Mouse (Mus musculus) spleen, embryonic (tissue): ENCODE measurements around the gene Accsl.

Experiments used
- CTCF ChIA-PET: fragments of 350-600 bp; sonication (Branson Sonifier 250); formaldehyde crosslinking; loops from one replicate; lab custom pipeline; 2022; lab: Charles Lee

Accsl gene

GRCm38 (mm10) chr2:93874606-93875005 lies 5.6 kb upstream of the Accsl start:
- CTCF ChIA-PET: interaction anchor here (0.7 kb wide), 1 partner anchor 18 kb away, joined by 3 read pairs; no protein-coding TSS in a partner anchor

GRCm38 (mm10) chr2:93874227-93874514 lies 5.2 kb upstream of the Accsl start:
- CTCF ChIA-PET: interaction anchor here (0.7 kb wide), 1 partner anchor 18 kb away, joined by 3 read pairs; no protein-coding TSS in a partner anchor

DNA sequence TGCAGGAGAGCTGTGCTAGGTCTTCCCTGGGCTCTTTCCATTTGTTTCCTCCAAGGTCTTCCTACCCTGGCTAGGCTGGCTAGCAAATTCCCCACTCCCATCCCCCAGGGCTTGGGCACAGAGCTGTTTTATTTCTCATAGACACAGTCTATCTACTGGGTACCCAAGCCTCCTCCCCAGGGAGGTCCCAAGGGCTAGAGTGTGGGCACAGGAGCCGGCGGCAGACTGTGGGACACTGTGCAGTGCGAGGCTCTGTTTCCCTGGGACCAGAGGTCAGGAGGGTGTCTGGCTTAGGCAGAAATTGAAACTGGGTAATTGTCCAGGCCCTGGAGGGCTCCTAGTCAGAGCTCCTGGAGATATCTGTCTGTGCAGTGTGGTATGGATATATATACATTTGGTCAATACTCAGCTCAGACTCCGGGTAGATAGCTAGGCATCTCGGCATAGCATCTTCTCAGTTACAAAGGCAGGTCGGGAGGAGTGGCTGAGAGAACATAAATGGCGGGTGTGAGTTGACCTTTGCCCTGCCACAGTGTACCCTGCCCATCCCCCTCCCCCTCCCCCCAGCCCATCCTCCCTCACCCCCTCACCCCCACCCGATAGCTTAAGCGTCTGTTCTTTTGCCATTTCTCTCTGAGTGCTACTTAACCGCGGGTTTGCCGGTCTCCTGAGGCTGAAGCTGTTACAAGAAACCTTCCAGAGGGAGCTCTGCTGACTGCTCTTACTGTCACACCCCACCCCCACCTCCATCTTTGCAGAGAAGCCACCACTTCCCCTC lies 4.7 kb upstream of the Accsl start:
- CTCF ChIA-PET: no interaction called here

- CTCF ChIA-PET: no interaction called here
Observed at GRCm38 (mm10) chr2:93872257-93872656, 3.3 kb upstream of the Accsl start.

- CTCF ChIA-PET: no interaction called here
Observed at GRCm38 (mm10) chr2:93871411-93871925, 2.5 kb upstream of the Accsl start.

DNA sequence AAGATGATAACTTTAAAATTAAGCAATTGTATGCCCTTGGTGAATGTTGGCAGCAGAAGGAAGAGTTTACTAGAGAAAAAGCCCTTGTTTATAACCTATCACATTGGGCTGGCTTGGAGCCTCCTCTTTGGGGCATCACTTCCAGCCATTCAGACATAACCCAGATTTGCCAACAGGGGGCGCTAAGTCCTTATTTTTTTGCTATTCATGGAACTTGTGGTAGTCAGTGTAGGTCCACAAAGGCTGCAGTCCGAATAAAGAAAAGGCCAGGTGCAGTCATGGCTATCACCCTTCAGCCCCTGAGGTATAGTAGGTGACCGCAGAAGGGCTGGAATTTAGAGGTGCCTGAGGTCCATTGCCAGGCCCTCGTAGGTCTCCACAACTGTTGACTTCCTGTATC lies 1.9 kb upstream of the Accsl start:
- CTCF ChIA-PET: no interaction called here

GRCm38 (mm10) chr2:93868566-93868965 lies 391 bp downstream of the Accsl start:
- CTCF ChIA-PET: no interaction called here

GRCm38 (mm10) chr2:93863229-93863628 lies 5.7 kb downstream of the Accsl start:
- CTCF ChIA-PET: no interaction called here

DNA sequence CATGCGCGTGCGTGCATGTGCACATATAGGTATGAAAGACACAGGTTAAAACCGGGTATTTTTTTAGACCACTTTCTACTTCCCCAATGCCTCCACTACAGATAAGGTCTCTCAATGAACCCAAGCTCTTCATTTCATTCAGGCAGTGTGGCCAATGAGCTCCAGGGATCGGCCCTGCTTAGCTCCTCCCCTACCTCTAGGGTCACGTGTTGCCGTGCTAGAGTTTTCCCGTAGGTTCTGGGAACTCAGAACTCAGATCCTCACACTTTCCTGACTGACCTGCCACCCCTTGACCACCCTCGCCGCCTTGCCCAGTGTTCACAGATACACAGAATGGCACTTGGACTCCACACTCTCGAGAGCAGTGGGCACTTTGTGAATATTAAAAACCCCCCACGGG lies 10.1 kb downstream of the Accsl start:
- CTCF ChIA-PET: no interaction called here

- CTCF ChIA-PET: no interaction called here
Observed at GRCm38 (mm10) chr2:93851303-93851702, 17.7 kb downstream of the Accsl start.

GRCm38 (mm10) chr2:93850317-93850944 lies 18.5 kb downstream of the Accsl start:
- CTCF ChIA-PET: no interaction called here

GRCm38 (mm10) chr2:93849505-93850089 lies 19.4 kb downstream of the Accsl start, which contains the start of gene Accs:
Accs (minus strand) TSS chr2:93849943.
- CTCF ChIA-PET: no interaction called here

- CTCF ChIA-PET: no interaction called here
Observed at GRCm38 (mm10) chr2:93841349-93841748, 27.6 kb downstream of the Accsl start.

DNA sequence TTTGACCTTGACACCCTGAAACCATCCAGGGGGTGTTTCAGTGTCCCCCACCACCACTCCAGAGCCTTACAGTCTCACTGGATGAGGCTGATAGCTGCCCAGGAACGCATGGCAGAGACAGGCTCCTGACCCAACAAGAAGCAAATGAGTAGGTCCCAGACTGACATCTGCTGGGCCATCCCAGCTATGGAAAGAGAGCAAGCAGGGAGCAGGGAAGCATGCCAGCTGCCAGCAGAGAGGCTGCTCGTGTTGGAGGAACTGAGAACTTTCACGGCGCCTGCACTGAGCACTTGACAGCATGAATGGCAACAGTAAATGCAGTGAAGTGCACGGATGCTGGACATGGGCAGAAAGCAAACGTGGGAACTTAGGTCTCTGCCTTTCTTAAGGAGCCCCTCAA lies 28.8 kb downstream of the Accsl start:
- CTCF ChIA-PET: no interaction called here

DNA sequence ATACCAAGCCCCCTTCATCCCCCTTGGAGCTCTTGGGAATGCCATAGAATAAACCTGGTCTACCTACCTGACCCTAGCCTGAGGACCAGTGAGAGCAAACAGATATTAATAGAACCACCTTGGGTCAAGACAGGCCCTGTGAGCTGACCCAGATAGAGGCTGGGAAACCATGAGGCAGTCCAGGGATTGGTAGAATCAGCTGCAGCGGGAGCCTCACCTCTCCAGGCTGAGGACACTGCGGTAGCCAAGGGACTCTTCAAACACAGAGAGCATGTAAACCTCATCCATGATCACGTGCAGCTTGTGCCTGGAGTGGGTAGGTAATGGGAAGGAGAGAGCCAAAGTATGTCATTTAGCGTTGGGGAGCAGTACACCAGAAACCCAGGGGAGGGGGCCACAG lies 30.0 kb downstream of the Accsl start:
- CTCF ChIA-PET: no interaction called here

DNA sequence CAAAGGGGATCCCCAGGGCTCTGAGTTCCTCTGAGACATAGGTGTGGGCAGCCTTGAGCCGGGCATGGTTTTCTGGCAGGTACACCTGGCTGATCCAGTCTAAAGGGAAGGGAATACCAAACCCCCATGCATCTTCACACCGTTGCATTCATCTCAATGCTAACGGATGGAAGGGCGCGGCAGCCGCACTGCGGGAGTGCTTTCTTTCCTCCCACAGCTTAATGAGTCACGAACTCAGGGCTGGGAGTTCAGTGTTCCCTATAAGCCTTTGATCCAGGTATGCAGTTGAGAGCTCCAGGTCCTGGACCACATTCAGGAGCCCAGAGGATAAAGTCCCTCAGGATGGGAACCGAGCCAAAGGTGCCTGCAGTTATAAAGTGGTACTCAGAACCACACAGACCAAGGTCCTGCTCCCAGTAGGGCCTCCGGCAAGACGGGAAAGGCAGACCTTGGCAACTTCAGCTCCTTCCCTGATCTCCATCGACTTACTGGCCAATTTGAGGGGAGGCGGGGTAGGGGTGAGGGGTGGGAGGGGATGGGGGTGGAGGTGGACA lies 32.6 kb downstream of the Accsl start:
- CTCF ChIA-PET: no interaction called here

- CTCF ChIA-PET: no interaction called here
Observed at GRCm38 (mm10) chr2:93835596-93835995, 33.4 kb downstream of the Accsl start.

- CTCF ChIA-PET: interaction anchor here (0.7 kb wide), 1 partner anchor 24 kb away, joined by 3 read pairs; no protein-coding TSS in a partner anchor
Observed at GRCm38 (mm10) chr2:93823519-93823918, 45.4 kb downstream of the Accsl start.

GRCm38 (mm10) chr2:93822045-93822749 lies 46.8 kb downstream of the Accsl start, which contains the start of gene Ext2:
Ext2 (minus strand) TSS chr2:93822568.
- CTCF ChIA-PET: no interaction called here

GRCm38 (mm10) chr2:93817791-93818190 lies 51.2 kb downstream of the Accsl start:
- CTCF ChIA-PET: no interaction called here

DNA sequence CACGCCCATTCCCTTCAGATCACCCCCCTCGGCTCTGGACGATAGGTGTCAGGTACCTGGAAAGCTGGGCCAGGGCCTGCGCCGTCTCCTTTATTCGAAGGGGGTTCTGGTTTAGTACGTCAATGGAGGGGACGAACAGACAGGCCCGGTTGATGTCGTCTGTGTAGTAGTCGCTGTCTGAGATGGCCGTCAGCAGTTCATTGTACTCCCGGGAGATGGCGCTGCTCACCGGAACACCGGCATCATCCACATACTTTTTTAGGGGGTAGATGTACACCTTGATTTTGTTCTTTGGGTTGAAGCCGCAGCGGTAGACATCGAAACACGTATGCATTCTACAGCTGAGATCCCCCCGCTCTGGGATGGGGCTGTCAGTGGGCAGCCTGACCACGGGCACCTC lies 55.6 kb downstream of the Accsl start:
- CTCF ChIA-PET: no interaction called here

DNA sequence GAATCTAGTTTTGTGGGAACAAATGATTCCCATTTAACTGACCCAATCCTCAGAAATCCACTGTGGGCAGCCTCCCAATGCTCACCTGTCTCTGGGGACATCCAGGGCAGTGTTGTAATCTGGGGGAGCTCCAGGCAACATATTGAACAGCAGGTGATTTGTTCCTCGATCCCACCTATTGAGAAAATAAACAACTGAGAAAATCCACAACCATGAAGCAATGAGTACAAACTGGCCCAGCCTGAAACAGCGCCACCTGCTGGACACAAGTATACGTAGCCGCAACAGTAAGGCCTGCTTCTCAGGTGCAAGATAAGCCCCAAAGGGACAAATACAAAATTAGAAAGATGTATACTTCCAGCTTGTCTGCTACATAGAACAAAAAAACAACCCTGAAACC lies 57.1 kb downstream of the Accsl start:
- CTCF ChIA-PET: no interaction called here
